Mouse (Mus musculus) kidney, postnatal 4 days (tissue): ENCODE measurements around the gene Twist2.

ENCODE experiments used
- DNase-seq, 2 experiments: peaks; one replicate each; pipeline ENCODE4 v3.0.0; 2021; ENCODE audit warnings: mixed read lengths in 2 of 2

Twist2 gene

DNA sequence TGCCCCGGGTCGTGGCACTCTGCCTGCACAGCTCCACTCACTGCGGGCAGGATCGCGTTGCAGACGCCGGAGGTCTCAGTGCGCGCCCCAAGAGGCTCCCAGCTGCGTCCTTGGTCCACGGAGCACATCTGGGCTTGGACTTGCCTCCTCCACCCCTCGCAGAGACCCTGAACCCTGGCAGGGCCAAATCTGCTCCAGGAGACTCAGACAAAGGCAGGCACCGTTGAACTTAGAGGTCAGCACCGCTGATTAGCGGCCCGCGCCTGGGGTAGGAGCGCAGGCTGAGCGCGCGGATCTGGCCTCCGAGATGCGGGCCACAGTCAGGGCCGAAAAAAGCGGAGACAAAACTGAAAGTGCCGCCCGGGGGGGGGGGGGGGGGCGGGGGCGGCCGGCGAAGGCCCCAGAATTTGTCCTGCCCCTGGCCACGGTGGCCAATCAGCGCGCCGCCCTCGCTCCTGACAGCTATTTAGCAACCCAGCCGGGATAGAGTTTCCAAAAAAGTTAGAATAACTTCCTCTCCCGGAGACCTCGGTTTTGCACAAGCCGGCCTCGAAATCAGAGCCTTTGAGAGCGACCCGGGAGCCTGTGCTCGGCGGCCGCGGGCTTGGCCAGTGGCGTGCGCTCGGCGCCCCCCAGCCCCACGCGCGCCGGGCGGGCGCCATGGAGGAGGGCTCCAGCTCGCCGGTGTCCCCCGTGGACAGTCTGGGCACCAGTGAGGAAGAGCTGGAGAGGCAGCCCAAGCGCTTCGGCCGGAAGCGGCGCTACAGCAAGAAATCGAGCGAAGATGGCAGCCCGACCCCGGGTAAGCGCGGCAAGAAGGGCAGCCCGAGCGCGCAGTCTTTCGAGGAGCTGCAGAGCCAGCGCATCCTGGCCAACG lies at the start of gene Twist2:
Twist2 (plus strand) TSS at position 495 of the 877 bp plus-strand sequence.
- DNase-seq = peak; percentile 74 to 82

- DNase-seq = no peak
Measured at GRCm38 (mm10) chr1:91752931-91753330, 48.3 kb upstream of the Twist2 start.

GRCm38 (mm10) chr1:91755102-91755501 lies 46.2 kb upstream of the Twist2 start:
- peak; percentile 83 to 84 for DNase-seq

- DNase-seq = no peak
Measured at GRCm38 (mm10) chr1:91757292-91757691, 44.0 kb upstream of the Twist2 start.

DNA sequence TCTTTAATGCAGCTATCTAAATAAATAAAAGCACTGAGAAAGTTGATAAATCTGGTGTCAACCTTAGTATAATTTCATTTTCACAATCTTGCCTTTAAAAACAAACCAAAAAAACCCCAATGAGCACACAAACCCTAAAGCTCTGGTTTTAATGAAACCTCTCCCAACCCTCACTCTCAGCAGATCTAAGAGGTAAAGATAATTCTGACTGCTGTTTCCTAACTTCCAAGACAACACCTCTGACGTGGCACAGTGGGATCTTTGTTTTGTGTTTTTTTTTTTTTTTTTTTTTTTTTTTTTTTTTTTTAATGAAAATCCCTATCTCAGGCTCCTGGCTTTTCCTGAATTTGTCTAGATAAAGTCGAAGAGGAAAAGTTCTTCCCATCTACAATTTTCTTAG lies 43.1 kb upstream of the Twist2 start:
- no peak for DNase-seq

- no peak for DNase-seq
Measured at GRCm38 (mm10) chr1:91758600-91759515, 42.4 kb upstream of the Twist2 start.

- DNase-seq = peak; percentile 23 to 26
Measured at GRCm38 (mm10) chr1:91760140-91760986, 40.9 kb upstream of the Twist2 start.

DNA sequence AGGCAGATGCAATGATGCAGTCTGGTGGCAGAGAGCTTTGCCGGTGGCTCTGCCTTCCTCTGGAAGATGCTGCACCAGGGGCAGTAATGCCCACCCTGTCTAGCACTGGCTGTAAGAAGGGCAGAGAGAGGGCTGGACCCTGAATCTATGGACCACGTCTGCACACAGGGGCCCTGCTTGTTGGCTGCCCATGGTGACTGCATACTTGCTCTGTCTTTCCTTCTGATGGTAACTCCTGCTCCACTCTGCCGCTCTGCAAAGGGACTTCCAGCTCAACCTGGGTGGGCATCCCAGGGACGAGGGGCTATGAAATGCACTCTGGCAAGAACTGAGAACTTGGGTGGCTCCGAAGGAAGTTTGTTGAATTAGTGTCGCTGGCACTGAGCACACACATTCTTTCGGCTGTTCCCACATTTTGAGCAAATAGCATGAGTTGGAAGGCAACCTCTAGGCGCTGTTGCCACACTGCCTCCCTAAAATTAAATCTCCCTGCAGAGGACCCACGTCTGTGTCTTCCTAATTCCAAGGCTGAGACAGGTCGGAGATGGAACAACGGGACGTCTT lies 38.7 kb upstream of the Twist2 start:
- no peak for DNase-seq

DNA sequence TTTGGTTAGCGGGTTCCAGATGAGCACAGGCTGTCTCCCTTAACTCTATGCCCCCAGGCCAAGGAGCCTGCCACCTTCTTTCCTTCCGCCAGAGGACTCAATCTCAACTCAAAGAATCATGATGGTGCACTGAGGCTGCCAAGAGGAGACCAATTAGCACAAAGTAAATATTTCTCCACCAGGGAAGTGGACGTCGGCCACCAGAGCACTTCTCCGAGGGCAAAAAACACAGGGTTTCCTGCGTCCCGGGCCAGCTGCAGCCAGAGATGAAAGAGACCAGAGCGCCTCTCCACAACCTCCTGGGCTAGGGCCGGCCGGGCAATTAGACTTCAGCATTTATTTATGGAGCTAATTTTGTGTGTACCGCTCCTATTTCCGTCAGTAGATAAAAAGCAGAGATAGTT lies 31.0 kb upstream of the Twist2 start:
- peak in 1 of 2 experiments; percentile 28 for DNase-seq

GRCm38 (mm10) chr1:91770676-91771075 lies 30.6 kb upstream of the Twist2 start:
- DNase-seq = peak in 1 of 2 experiments; percentile 39

GRCm38 (mm10) chr1:91776928-91777327 lies 24.3 kb upstream of the Twist2 start:
- no peak for DNase-seq

GRCm38 (mm10) chr1:91779819-91780218 lies 21.4 kb upstream of the Twist2 start:
- DNase-seq = no peak

GRCm38 (mm10) chr1:91781182-91781581 lies 20.1 kb upstream of the Twist2 start:
- DNase-seq = no peak

DNA sequence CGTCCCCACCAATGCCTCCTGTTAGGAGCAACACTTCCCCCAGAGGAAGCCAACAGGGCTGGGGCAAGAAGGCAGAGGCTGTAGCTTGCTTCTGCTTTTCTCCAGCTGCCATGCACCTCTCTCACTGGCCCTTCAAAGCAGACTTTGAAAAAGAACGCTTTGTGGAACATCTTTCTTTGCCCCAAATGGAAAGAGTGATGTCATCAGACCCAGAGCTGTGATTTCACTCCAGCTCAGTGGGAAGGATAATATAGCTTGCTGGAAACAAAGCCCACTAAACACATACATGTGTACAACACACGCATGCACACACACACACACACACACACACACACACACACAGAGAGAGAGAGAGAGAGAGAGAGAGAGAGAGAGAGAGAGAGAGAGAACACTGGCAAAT lies 17.1 kb upstream of the Twist2 start:
- DNase-seq = no peak

DNA sequence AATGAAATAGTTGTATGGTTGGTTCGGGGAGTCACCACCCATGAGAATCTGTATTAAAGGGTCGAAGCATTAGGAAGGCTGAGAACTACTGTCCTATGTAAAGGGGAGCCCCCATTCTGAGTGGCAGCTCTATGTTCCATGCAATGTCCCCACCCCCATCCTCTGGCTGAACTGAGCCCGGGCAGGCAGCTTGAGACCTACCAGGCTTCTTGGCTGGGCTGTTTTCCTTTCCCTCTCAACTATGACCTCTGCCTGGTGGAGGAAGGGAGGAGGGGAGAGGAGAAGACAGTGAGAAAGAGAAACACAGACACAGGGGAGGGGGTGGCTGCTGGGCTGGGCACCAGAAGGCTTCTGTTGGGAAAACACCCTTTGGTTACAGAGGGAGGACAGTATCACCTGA lies 1.9 kb upstream of the Twist2 start:
- peak; percentile 7 for DNase-seq

DNA sequence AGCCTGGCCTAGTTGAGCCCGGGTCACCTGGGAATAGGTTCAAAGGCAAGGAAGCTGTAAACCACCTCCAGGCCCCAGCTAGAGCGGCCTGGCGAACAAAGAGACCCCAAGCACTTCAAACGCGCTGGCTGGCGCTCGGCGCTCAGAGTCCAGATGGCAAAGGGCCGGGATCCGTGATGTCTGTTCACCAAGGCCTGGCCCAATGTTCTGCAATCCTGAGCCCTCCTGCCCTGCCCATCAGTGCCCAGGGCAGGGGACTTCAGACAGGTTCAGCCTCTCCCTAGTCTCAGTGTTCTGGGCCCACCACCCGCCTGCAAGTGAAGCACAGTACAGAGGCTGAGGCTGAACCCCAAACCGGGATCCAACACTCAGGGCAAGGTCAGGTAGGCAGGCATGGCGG lies 913 bp upstream of the Twist2 start:
- DNase-seq = no peak

DNA sequence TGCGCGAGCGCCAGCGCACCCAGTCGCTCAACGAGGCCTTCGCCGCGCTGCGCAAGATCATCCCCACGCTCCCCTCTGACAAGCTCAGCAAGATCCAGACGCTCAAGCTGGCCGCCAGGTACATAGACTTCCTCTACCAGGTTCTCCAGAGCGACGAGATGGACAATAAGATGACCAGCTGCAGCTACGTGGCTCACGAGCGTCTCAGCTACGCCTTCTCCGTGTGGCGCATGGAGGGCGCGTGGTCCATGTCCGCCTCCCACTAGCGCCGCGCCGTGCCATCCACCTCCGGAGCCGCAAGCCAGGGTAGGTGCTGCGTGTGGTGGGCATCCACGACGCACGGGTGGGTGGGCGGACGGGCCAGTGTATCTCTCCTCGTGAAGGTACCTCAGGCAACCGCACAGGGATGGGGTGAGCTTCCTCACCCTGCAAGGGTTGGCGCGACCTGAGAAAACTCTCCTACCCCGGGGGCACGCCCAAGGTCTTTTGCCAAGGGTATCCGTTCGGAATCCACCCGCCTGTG lies 644 bp downstream of the Twist2 start:
- peak in 1 of 2 experiments; percentile 11 for DNase-seq

DNA sequence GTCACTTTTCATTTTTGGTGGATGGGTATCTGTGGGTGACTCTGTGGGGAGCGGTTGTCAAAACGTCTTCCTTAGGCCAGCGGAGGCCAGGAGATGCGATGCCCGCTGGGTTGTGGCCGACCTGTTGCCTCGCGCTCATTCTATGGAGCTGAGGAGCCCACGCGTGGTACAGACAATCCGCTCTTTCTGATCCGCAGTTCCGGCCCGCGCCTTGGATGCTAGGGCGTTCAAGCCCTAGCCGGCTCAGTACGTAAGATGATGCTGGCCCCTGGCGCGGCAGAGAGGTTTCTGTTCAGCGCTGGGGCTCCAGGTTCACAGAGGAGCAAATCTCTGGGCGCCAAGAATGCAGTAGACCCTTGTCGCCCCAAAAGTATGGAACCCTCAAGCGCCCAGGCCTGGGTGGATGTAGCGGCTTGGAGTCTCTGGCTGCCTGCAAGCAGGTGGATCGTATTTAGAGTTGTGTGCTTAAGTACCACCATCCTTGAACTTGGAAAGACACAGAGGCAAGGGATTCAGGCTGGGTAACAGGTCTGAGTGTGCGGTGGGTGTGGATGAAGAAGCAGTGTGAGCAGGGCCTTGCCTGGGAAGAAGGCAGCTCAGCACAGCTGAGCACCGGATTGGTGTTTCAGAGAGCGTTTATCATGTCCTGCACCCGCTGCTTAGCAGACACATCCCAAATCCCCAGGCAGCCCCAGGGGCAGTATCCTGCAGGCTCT lies 1.3 kb downstream of the Twist2 start:
- DNase-seq = peak; percentile 25 to 28

DNA sequence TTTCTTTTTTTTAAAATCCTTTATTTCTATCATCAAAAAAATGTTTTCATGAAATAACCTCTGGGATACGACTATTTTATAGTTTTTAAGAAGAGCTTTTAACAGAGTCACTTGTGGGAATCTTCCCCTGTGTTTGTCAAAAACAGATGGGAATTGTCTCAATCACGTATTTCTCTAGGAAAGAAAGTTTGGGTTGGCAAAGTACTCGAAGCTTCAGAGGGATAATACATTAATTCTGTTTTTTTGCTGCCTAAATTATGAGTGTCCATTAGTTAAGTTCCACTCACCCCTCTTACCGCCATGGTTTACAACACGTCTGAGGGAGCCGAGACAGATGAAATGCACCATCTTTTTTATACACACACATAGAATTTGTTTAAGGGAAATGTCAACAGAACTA lies 2.2 kb downstream of the Twist2 start:
- no peak for DNase-seq

DNA sequence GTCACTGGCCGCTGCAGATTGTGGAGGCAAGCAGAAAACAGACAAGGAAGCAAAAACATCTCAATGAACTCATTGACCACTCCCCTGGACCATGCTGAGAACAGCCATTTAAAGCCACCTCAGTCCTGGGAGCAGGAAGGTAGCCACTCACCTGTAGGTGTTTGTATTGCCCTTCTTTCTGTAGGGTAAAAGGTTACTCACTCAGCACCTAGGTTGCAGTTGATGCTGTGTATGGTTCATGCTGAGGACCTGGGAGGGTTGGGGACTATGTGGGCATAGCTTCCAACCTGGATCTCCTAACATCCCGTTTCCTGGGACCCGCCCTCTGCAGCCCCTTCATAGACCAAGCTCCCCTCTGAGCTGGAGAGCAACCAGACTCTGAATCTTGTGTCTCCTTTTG lies 14.8 kb downstream of the Twist2 start:
- no peak for DNase-seq

- peak; percentile 31 to 53 for DNase-seq
Measured at GRCm38 (mm10) chr1:91816571-91816970, 15.3 kb downstream of the Twist2 start.
